Mouse (Mus musculus): ENCODE results near the gene Gucy1b2. TPM values are rescaled to one million over a fixed set of nuclear protein-coding genes. Genes with fewer than 3 reads are reported as not detected.

Gene Gucy1b2
- polyA plus RNA-seq (2014; fragmentation: Nextera tagmentation; extraction: Ambion mirVana): 0.42 and 0.66 TPM in 2 replicates

GRCm38 (mm10) chr14:62456239-62456747 lies at the start of gene Gucy1b2:
TSS of gene Gucy1b2 (minus strand) at chr14:62456289.
- no peaks in the 10 kb centered on the region for H3K36me3 ChIP-seq (ENCODE audit: insufficient read depth)
- TF ChIP-seq CTCF (IDR thresholded peaks at IDR 0.05; ENCODE audit: low read depth): no peak
- 43% methylated on average over 9 of the region's 9 CpGs for WGBS
- no peak for ATAC-seq (ENCODE audit: insufficient read depth)
- H3K4me1 ChIP-seq (ENCODE audit: insufficient read depth): 0 out of 2 replicates have a peak, but pooled peaks cover 9% of the 10 kb centered on the region
- H3K4me3 ChIP-seq (ENCODE audit: low read depth, low read length): no peak within 1 kb of the TSS
- peak within 1 kb of the TSS; percentile 23; the same call in 1 of the 2 replicates for H3K4me2 ChIP-seq
- no peaks in the 10 kb centered on the region for H3K27me3 ChIP-seq (ENCODE audit: insufficient read depth, low read length)
- no peaks in the 10 kb centered on the region for H3K9me3 ChIP-seq (ENCODE audit: low read depth, low read length)
- no peak within 1 kb of the TSS for H3K9ac ChIP-seq
- no peak within 1 kb of the TSS for H3K27ac ChIP-seq (ENCODE audit: low read depth)
- DNase-seq: peak; percentile 38

DNA sequence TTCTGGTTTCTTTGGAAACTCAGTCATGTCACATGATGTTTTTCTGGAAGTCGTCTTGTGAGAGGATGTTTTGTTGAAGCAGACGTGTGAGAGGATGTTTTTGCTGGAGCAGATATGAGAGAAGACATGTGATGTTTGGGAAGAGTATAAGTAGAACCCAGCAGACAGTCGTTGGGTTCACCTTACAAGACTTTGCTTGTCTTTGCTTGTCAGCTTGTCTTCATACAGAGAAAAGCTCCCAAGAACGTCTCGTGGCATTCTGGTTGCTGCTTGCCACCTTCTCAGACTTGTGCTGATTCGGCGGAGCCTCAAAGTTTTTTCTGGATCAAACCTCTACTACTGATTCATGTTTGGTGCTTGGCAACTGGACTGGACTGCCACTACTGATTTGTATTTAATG lies 41.3 kb upstream of the Gucy1b2 start:
- 68% methylated on average over 7 of the region's 7 CpGs for WGBS
- no peak for ATAC-seq (ENCODE audit: insufficient read depth)

GRCm38 (mm10) chr14:62496501-62496900 lies 40.4 kb upstream of the Gucy1b2 start:
- no peak overlapping the region for H3K4me3 ChIP-seq (ENCODE audit: low read depth, low read length)
- H3K9me3 ChIP-seq (ENCODE audit: low read depth, low read length): no peaks in the 10 kb centered on the region
- no peaks in the 10 kb centered on the region for H3K36me3 ChIP-seq (ENCODE audit: insufficient read depth)
- ATAC-seq (ENCODE audit: insufficient read depth): no peak
- no peak overlapping the region for H3K9ac ChIP-seq
- no peak overlapping the region for H3K27ac ChIP-seq (ENCODE audit: low read depth)
- H3K4me1 ChIP-seq (ENCODE audit: insufficient read depth): 0 out of 2 replicates have a peak, but pooled peaks cover 2% of the 10 kb centered on the region
- WGBS: 47% methylated on average over 1 of the region's 1 CpGs
- DNase-seq: no peak
- H3K27me3 ChIP-seq (ENCODE audit: insufficient read depth, low read length): no peaks in the 10 kb centered on the region
- no peak for TF ChIP-seq CTCF (IDR thresholded peaks at IDR 0.05; ENCODE audit: low read depth)
- no peak overlapping the region for H3K4me2 ChIP-seq

More for the DNA sequence above, 41.3 kb upstream of the Gucy1b2 start:
- no peak overlapping the region for H3K27ac ChIP-seq (ENCODE audit: low read depth)
- no peaks in the 10 kb centered on the region for H3K9me3 ChIP-seq (ENCODE audit: low read depth, low read length)
- H3K9ac ChIP-seq: no peak overlapping the region
- H3K36me3 ChIP-seq (ENCODE audit: insufficient read depth): no peaks in the 10 kb centered on the region
- no peaks in the 10 kb centered on the region for H3K4me1 ChIP-seq (ENCODE audit: insufficient read depth)
- no peak for DNase-seq
- H3K27me3 ChIP-seq (ENCODE audit: insufficient read depth, low read length): no peaks in the 10 kb centered on the region
- no peak for TF ChIP-seq CTCF (IDR thresholded peaks at IDR 0.05; ENCODE audit: low read depth)
- no peak overlapping the region for H3K4me2 ChIP-seq
- no peak overlapping the region for H3K4me3 ChIP-seq (ENCODE audit: low read depth, low read length)

- TF ChIP-seq CTCF (IDR thresholded peaks at IDR 0.05; ENCODE audit: low read depth): no peak
- 62% methylated on average over 5 of the region's 5 CpGs for WGBS
- H3K27me3 ChIP-seq (ENCODE audit: insufficient read depth, low read length): no peaks in the 10 kb centered on the region
- H3K36me3 ChIP-seq (ENCODE audit: insufficient read depth): no peaks in the 10 kb centered on the region
- no peak overlapping the region for H3K27ac ChIP-seq (ENCODE audit: low read depth)
- no peaks in the 10 kb centered on the region for H3K9me3 ChIP-seq (ENCODE audit: low read depth, low read length)
- 0 out of 2 replicates have a peak, but pooled peaks cover 2% of the 10 kb centered on the region for H3K4me1 ChIP-seq (ENCODE audit: insufficient read depth)
- no peak overlapping the region for H3K4me2 ChIP-seq
- no peak overlapping the region for H3K9ac ChIP-seq
- ATAC-seq (ENCODE audit: insufficient read depth) (no peak), DNase-seq (no peak)
- no peak overlapping the region for H3K4me3 ChIP-seq (ENCODE audit: low read depth, low read length)
These were observed 37.4 kb upstream of the Gucy1b2 start for GRCm38 (mm10) chr14:62493456-62493855.

GRCm38 (mm10) chr14:62492196-62492850 lies 36.2 kb upstream of the Gucy1b2 start:
- H3K27ac ChIP-seq (ENCODE audit: low read depth): no peak overlapping the region
- no peak overlapping the region for H3K4me3 ChIP-seq (ENCODE audit: low read depth, low read length)
- H3K36me3 ChIP-seq (ENCODE audit: insufficient read depth): no peaks in the 10 kb centered on the region
- H3K9ac ChIP-seq: no peak overlapping the region
- no peak overlapping the region for H3K4me2 ChIP-seq
- no peaks in the 10 kb centered on the region for H3K9me3 ChIP-seq (ENCODE audit: low read depth, low read length)
- H3K4me1 ChIP-seq (ENCODE audit: insufficient read depth): 0 out of 2 replicates have a peak, but pooled peaks cover 2% of the 10 kb centered on the region
- H3K27me3 ChIP-seq (ENCODE audit: insufficient read depth, low read length): no peaks in the 10 kb centered on the region
- peak; percentile 88 for DNase-seq
- ATAC-seq (ENCODE audit: insufficient read depth): no peak
- peak; percentile 99 for TF ChIP-seq CTCF (IDR thresholded peaks at IDR 0.05; ENCODE audit: low read depth)
- WGBS: 30% methylated on average over 16 of the region's 16 CpGs

GRCm38 (mm10) chr14:62488270-62488669 lies 32.2 kb upstream of the Gucy1b2 start:
- 0 out of 2 replicates have a peak, but pooled peaks cover 2% of the 10 kb centered on the region for H3K4me1 ChIP-seq (ENCODE audit: insufficient read depth)
- H3K9ac ChIP-seq: no peak overlapping the region
- H3K27me3 ChIP-seq (ENCODE audit: insufficient read depth, low read length): no peaks in the 10 kb centered on the region
- no peaks in the 10 kb centered on the region for H3K9me3 ChIP-seq (ENCODE audit: low read depth, low read length)
- no peak for TF ChIP-seq CTCF (IDR thresholded peaks at IDR 0.05; ENCODE audit: low read depth)
- H3K4me3 ChIP-seq (ENCODE audit: low read depth, low read length): no peak overlapping the region
- H3K4me2 ChIP-seq: no peak overlapping the region
- no peaks in the 10 kb centered on the region for H3K36me3 ChIP-seq (ENCODE audit: insufficient read depth)
- WGBS: 86% methylated on average over 7 of the region's 7 CpGs
- DNase-seq: no peak
- H3K27ac ChIP-seq (ENCODE audit: low read depth): no peak overlapping the region
- ATAC-seq (ENCODE audit: insufficient read depth): no peak

DNA sequence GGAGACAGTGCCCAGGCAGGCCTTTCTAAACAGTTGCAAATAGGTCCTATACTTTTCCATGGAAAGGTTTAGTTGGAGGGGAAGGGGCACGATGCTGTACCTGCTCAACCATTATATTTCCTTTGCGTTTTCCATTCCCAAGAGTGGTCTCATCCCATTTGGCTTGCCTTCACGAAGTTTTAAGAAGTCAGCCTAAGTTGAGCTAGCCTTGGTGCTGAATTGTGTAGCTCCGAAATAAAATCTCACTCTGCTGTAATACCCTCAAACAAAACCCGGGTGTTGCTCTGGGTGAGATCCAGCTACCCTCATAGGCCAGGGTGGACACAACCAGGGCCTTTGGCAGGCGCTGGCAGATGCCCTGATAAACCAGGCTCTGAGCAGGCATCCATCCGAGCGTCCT lies 25.3 kb upstream of the Gucy1b2 start:
- H3K4me2 ChIP-seq: no peak overlapping the region
- ATAC-seq (ENCODE audit: insufficient read depth) (no peak), DNase-seq (peak; percentile 81)
- no peak for TF ChIP-seq CTCF (IDR thresholded peaks at IDR 0.05; ENCODE audit: low read depth)
- 34% methylated on average over 8 of the region's 8 CpGs for WGBS
- H3K4me3 ChIP-seq (ENCODE audit: low read depth, low read length): no peak overlapping the region
- no peak overlapping the region for H3K9ac ChIP-seq
- H3K36me3 ChIP-seq (ENCODE audit: insufficient read depth): no peaks in the 10 kb centered on the region
- no peak overlapping the region for H3K27ac ChIP-seq (ENCODE audit: low read depth)
- H3K27me3 ChIP-seq (ENCODE audit: insufficient read depth, low read length): no peaks in the 10 kb centered on the region
- no peaks in the 10 kb centered on the region for H3K4me1 ChIP-seq (ENCODE audit: insufficient read depth)
- H3K9me3 ChIP-seq (ENCODE audit: low read depth, low read length): no peaks in the 10 kb centered on the region

Data from lung, embryonic 14.5 days (tissue).